Comparison of ENCODE assay signal across 14 mouse cellular contexts in the genomic region with DNA sequence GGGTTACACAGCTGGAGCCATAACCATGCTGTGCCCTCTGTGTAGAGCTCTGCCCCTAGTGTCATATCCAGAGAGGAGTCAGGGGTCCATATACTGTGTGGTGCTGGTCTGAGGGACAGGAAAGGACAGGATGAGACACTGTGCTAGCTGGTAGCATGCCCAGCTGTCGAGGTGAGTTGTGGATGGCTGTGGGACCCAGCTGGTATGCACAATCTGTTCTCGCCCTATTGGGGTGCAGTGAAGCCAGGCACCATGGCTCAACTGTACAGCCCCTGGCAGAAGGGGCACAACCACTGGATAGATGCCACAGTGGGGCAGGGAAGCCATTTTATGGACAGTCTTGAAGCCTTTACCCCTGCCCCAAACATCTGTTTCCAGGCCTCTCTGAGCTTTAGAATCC. TPM values are rescaled to one million over a fixed set of nuclear protein-coding genes. Genes with fewer than 3 reads are reported as not detected.
"Had no signal": no experiment of that assay in that cellular context is flagged by ENCODE, and none has a peak within 500 bp of the region (broad histone marks: within the 10 kb centered on the region; RNA-seq: fewer than 3 reads in every experiment).

No protein-coding gene starts in this region.

- H3K4me3 ChIP-seq: left cerebral cortex, adult 2 months; limb, embryonic 10.5 days; liver, embryonic 15.5 days; midbrain, embryonic 15.5 days; neural tube, embryonic 12.5 days had no signal

- ATAC-seq: lung, postnatal 0 days; midbrain, embryonic 15.5 days had no signal

- H3K27ac ChIP-seq: left cerebral cortex, adult 2 months; limb, embryonic 10.5 days; liver, embryonic 15.5 days; midbrain, embryonic 15.5 days; neural tube, embryonic 12.5 days; stomach, postnatal 0 days had no signal

- H3K36me3 ChIP-seq: limb, embryonic 10.5 days; liver, embryonic 15.5 days; midbrain, embryonic 15.5 days; neural tube, embryonic 12.5 days had no signal

- DNase-seq: kidney, postnatal 25 days; lung, adult 2 months; lung, postnatal 36 days; thymus, postnatal 4 days had no signal

- H3K4me2 ChIP-seq: liver, embryonic 11.5 days; liver, embryonic 15.5 days; midbrain, embryonic 15.5 days; neural tube, embryonic 12.5 days had no signal

- H3K9me3 ChIP-seq: limb, embryonic 10.5 days; liver, embryonic 15.5 days; midbrain, embryonic 15.5 days; neural tube, embryonic 12.5 days had no signal

- H3K9ac ChIP-seq: liver, embryonic 15.5 days; midbrain, embryonic 15.5 days; neural tube, embryonic 12.5 days had no signal

RNA-seq across cellular contexts. Expression of a gene that starts 31.2 kb away (rescaled TPM):
- total RNA-seq: megakaryocyte progenitor cell, adult 5-6 weeks; neutrophil, adult 5-6 weeks had no signal
